Mouse (Mus musculus) kidney, embryonic 16.5 days (tissue): ENCODE data around the gene Insig1. TPM values are rescaled to one million over a fixed set of nuclear protein-coding genes. Genes with fewer than 3 reads are reported as not detected.

ENCODE experiments used
- ATAC-seq: fragments of 200-750 bp; cut with Nextera tagmentation; 2 replicates; pipeline ENCODE4 v1.8.0; 2017; ENCODE audit warnings: moderate TSS enrichment; ENCODE audit not compliant: low FRiP score, low TSS enrichment
- H3K27ac ChIP-seq: fragments of 300-500 bp; sonication (generic); 2 replicates; pipeline ENCODE4 v1.5.1; 2014; ENCODE audit warnings: low read length
- H3K27me3 ChIP-seq: fragments of 300-500 bp; sonication (generic); 2 replicates; pipeline ENCODE4 v1.6.1; 2014; ENCODE audit warnings: low read length, control low read depth, mixed read lengths; ENCODE audit not compliant: insufficient read depth
- H3K36me3 ChIP-seq: fragments of 300-500 bp; sonication (generic); 2 replicates; pipeline ENCODE4 v1.6.1; 2014; ENCODE audit warnings: low read length, control low read depth, mixed read lengths; ENCODE audit not compliant: insufficient read depth
- H3K4me1 ChIP-seq: fragments of 300-500 bp; sonication (generic); 2 replicates; pipeline ENCODE4 v1.6.1; 2014; ENCODE audit warnings: low read length, control low read depth, mixed read lengths; ENCODE audit not compliant: insufficient read depth
- H3K4me2 ChIP-seq: fragments of 300-500 bp; sonication (generic); replicated peaks from 2 replicates; pipeline ENCODE4 v1.6.1; 2014; ENCODE audit warnings: low read depth, low read length
- H3K4me3 ChIP-seq: fragments of 300-500 bp; sonication (generic); 2 replicates; pipeline ENCODE4 v1.5.1; 2014; ENCODE audit warnings: mild to moderate bottlenecking, low read length
- H3K9ac ChIP-seq: fragments of 300-500 bp; sonication (generic); replicated peaks from 2 replicates; pipeline ENCODE4 v1.6.1; 2014; ENCODE audit warnings: low read length
- H3K9me3 ChIP-seq: fragments of 300-500 bp; sonication (generic); 2 replicates; pipeline ENCODE4 v1.6.1; 2016; ENCODE audit warnings: low read length, control low read depth
- WGBS: fragments of 180-500 bp; shearing (Covaris S2); extraction: QIAGEN DNeasy Blood & Tissue Kit; methylation state at CpG from one replicate; pipeline ENCODE4 v1.1.7; 2014; 5-methylcytosine and 5-hydroxymethylcytosine counted together
- polyA plus RNA-seq: library from polyadenylated mRNA; unstranded; fragments of >200 nt; fragmentation: Nextera tagmentation; extraction: Ambion mirVana; gene quantifications from 2 replicates; pipeline ENCODE4 v1.2.1, GENCODE M21; 2015

The Insig1 gene
- polyA plus RNA-seq, 1 experiment from 2014 or later: 40.2 TPM

DNA sequence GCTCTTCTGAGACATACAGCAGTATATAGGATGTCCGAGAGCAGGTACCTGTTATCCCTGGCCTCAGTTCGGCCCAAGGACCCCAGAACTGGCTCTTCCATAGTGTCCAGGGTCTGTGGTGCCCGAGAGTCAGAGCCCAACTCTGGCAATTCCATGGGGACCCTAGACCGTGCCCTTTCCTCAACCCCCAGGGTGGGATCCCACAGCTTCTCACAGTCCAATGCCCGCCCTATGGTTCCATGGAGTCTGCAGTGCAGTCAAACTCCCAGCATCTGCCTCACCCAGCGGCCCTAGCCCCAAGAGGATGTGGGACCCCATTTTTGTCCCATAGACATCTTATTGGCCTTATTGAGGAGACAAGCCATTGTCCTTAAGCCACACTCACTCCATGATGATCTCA, 36.8 kb downstream of the Insig1 start:
- ATAC-seq: no peak
- 89% methylated on average over 6 of the region's 6 CpGs for WGBS
- no peak overlapping the region for H3K27ac ChIP-seq
- H3K36me3 ChIP-seq: no peaks in the 10 kb centered on the region
- H3K9ac ChIP-seq: no peak overlapping the region
- no peaks in the 10 kb centered on the region for H3K4me1 ChIP-seq
- no peak overlapping the region for H3K4me3 ChIP-seq
- H3K9me3 ChIP-seq: peaks cover 5% of the 10 kb centered on the region; the same call in 1 of the 2 replicates
- H3K4me2 ChIP-seq: no peak overlapping the region
- H3K27me3 ChIP-seq: no peaks in the 10 kb centered on the region; the same call in 1 of the 2 replicates

DNA sequence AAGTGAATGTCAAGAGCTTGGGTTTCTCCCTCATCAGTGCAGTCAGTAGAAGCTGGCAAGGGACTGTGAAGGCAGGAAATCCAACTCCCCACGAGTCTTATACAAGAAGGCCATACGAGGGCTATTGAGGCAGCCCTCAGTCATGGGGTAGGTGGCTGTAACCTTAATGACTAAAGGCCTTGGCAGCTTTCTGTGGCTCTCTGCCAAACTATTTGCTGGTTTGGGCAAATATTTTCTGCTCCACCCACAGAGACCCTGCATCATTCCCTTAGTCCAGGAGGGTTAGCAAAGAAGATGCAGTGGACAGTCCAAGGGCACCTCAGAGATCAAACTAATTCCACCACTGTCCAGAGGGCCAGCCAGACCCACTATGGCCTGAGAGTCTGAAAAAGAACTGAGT, 39.7 kb downstream of the Insig1 start:
- H3K27me3 ChIP-seq: no peaks in the 10 kb centered on the region; the same call in 1 of the 2 replicates
- peaks cover 4% of the 10 kb centered on the region; the same call in 1 of the 2 replicates for H3K9me3 ChIP-seq
- no peak overlapping the region for H3K9ac ChIP-seq
- no peak overlapping the region for H3K4me2 ChIP-seq
- no peaks in the 10 kb centered on the region for H3K4me1 ChIP-seq
- 40% methylated on average over 2 of the region's 2 CpGs for WGBS
- ATAC-seq: no peak
- no peaks in the 10 kb centered on the region for H3K36me3 ChIP-seq
- no peak overlapping the region for H3K4me3 ChIP-seq
- H3K27ac ChIP-seq: no peak overlapping the region

DNA sequence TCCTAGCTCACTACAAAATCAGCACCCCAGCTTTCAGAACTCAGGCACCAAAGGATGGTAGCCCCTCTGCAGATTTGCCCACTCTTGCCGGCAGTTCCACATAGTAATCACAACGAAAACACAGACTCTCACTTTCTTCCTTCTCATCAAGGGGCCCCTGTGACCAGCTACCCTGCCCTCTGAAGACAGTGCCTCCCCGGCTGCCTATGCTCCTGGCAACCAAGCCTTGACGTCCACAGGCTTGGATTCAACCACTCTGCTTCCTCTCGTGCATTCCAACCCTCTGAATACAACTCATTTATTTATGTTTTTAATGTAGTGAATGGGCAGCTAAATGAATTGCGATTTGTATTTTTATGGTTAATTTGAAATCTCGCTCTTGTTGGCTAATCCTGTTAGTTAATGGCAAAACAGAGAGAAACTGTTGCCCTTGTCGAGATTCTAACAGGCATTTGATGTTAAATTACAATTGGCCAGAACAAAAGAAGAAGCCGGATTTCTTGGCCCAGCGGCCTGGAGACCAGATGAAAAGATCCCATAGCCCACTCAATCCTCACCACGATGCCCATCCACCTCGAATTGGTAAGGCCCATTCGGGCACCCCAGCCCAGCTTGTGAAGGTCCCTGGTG, 46.2 kb downstream of the Insig1 start:
- Histone ChIP-seq H3K4me3 (no peak overlapping the region), H3K9ac (no peak overlapping the region), H3K4me2 (no peak overlapping the region), H3K27ac (no peak overlapping the region), H3K36me3 (no peaks in the 10 kb centered on the region), H3K9me3 (no peaks in the 10 kb centered on the region), H3K4me1 (no peaks in the 10 kb centered on the region), H3K27me3 (peaks cover 59% of the 10 kb centered on the region)
- no peak for ATAC-seq
- WGBS: 7% methylated on average over 13 of the region's 13 CpGs

DNA sequence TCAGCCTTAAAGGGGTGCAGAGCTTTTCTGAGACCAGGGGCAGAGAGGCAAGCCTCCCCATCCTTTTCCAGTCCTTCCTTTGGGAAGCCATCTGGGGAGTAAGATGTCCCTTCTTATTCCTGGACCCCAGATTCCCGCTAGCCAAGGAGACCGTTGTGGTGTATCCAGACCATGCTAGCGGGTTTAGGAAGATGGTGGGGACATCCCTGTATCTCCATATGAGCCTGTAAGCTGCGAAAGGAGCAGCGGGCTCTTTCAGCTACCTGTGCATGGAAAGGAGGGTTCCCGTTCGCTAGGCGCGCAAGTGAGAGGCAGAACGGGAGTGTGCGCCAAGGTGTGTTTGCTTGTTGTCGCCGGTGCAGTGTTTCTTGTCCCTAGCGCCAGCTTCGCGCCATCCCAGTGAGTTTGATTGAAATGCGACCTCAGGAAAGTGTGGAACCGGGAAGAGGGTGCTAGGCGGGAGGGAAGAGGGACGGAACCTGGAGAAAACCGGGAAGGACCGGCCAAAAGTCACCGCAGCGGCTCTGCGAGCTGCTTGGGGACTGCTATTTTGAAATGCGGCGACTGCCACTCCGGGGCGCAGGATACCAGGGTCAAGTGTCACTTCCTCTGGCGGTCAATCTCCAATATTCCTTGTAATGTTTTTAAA, 46.8 kb downstream of the Insig1 start:
- Histone ChIP-seq H3K27ac (no peak overlapping the region), H3K4me2 (peak overlapping the region; percentile 53), H3K4me1 (peaks cover 1% of the 10 kb centered on the region; the same call in 1 of the 2 replicates), H3K9me3 (no peaks in the 10 kb centered on the region), H3K27me3 (peaks cover 62% of the 10 kb centered on the region), H3K4me3 (peak overlapping the region; percentile 37), H3K9ac (no peak overlapping the region), H3K36me3 (no peaks in the 10 kb centered on the region)
- WGBS: 1% methylated on average over 30 of the region's 30 CpGs
- 0 out of 2 replicates have a peak, but pooled peaks have one; percentile 29 for ATAC-seq

DNA sequence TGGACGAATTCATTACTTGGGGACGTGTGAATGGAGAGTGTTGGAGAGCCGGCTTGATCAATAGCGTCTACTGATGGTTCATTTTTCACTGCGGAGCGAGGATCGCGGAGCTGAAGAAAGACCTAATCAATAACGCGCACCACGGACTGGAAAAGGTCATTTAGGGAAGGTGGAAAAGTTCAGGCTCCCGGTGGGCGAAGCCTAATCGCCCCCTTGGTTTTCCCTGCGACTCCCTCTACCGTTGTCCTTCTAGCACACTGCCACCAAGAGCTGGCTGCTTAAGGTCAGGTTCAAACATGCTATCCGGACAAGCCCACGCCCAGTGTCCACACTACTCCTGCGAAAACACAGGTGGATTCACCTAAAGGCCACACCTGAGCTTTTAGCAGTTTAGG, 47.4 kb downstream of the Insig1 start:
- Histone ChIP-seq H3K4me1 (peaks cover 5% of the 10 kb centered on the region; the same call in 1 of the 2 replicates), H3K9me3 (no peaks in the 10 kb centered on the region), H3K36me3 (no peaks in the 10 kb centered on the region), H3K27ac (no peak overlapping the region), H3K4me2 (peak overlapping the region; percentile 53), H3K9ac (no peak overlapping the region), H3K27me3 (peaks cover 68% of the 10 kb centered on the region), H3K4me3 (peak overlapping the region; percentile 37)
- no peak for ATAC-seq
- WGBS: under 1% methylated on average over 19 of the region's 19 CpGs

DNA sequence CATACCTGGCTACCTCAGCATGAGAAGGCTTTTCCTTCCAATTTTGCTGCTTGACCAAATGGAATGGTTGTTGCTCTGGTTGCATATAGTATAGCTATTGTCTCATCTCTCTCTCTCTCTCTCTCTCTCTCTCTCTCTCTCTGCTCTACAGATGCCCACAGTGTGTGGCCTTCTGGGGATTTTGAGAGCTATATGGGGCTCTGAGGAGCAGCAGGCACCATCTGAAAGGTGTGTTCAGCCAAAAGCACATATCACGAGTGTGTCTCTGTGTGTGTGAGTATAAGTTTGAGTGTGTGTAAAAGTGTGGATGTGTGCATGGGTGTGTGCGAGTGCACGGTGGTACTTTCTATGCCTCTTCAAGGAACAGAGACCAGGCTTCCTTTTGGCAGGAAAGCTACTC, 48.4 kb downstream of the Insig1 start:
- Histone ChIP-seq H3K4me2 (no peak overlapping the region), H3K4me3 (no peak overlapping the region), H3K4me1 (peaks cover 5% of the 10 kb centered on the region; the same call in 1 of the 2 replicates), H3K9me3 (no peaks in the 10 kb centered on the region), H3K9ac (no peak overlapping the region), H3K27me3 (peaks cover 78% of the 10 kb centered on the region), H3K27ac (no peak overlapping the region), H3K36me3 (no peaks in the 10 kb centered on the region)
- no peak for ATAC-seq
- 37% methylated on average over 3 of the region's 3 CpGs for WGBS

DNA sequence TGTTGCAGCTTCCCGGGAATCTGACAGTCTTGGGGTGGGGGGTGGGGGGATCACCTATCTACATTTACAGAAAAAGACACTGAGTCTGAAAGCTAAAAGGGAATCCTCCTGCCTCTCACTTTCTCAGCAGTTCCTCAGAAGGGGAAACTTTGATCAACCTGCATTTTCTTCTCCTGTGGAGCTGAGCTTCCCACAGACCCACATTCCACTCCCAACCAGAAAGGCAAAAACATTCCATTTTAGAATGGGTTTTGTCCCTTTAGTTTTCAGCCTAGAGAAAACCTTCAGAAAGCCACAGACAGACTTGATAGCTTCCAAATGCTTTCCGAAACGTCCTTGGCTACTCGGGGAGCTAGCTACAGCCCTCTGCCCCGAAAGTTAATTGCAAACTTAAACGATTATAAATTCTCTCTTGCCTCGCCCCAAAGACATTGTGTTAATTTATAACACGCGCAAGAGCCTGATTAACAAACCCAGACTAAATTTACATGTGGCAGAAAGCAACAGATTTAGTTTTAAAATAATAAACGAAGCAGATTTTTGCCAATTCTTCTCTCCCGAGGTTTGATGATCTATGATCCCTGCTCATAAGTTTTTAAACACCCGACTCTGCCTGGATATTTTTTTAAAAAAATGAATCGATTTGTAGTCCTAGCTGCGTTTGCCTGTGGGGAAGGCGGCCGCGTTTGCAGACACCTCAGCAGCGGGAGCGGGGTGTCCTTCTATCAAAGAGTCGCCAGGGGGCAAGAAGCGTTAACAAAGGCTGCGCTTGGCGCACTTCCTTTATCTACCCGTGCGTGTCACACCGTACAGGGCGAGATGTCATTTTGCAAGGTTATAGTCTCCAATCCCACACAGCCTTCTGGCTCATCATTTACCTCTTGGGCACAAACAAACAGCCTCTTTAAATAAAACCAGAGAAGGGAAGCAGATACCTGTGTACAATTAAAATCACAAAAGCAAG, 51.6 kb downstream of the Insig1 start:
- WGBS: 1% methylated on average over 27 of the region's 27 CpGs
- Histone ChIP-seq H3K4me1 (peaks cover 5% of the 10 kb centered on the region; the same call in 1 of the 2 replicates), H3K4me3 (peak overlapping the region; percentile 21; the same call in 1 of the 2 replicates), H3K27ac (no peak overlapping the region), H3K4me2 (peak overlapping the region; percentile 27; the same call in 1 of the 2 replicates), H3K9ac (no peak overlapping the region), H3K9me3 (no peaks in the 10 kb centered on the region), H3K27me3 (peaks cover 92% of the 10 kb centered on the region), H3K36me3 (no peaks in the 10 kb centered on the region)
- ATAC-seq: peak; percentile 83

DNA sequence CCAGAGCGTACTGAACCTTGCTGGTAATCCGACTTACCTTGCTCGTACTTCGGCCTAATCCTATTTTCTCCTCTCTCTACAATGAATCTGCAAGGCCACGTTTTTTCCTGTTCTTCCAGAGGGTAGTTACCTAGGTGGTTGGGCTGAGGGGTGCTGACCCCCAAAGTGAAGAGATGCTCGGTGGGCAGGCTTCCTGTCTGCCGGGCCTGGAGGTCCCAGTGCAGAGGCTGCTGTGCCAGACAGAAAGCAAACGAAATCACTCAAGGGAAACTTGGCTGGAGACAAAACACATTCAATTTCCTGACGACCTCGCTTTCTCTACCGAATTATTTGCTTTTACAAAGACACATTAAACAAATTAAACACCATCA, 52.3 kb downstream of the Insig1 start:
- no peak overlapping the region for H3K27ac ChIP-seq
- peak overlapping the region; percentile 21; the same call in 1 of the 2 replicates for H3K4me3 ChIP-seq
- WGBS: 1% methylated on average over 11 of the region's 11 CpGs
- peaks cover 92% of the 10 kb centered on the region for H3K27me3 ChIP-seq
- peak overlapping the region; percentile 27; the same call in 1 of the 2 replicates for H3K4me2 ChIP-seq
- no peak overlapping the region for H3K9ac ChIP-seq
- no peaks in the 10 kb centered on the region for H3K36me3 ChIP-seq
- no peaks in the 10 kb centered on the region for H3K9me3 ChIP-seq
- peaks cover 5% of the 10 kb centered on the region; the same call in 1 of the 2 replicates for H3K4me1 ChIP-seq
- ATAC-seq: no peak

DNA sequence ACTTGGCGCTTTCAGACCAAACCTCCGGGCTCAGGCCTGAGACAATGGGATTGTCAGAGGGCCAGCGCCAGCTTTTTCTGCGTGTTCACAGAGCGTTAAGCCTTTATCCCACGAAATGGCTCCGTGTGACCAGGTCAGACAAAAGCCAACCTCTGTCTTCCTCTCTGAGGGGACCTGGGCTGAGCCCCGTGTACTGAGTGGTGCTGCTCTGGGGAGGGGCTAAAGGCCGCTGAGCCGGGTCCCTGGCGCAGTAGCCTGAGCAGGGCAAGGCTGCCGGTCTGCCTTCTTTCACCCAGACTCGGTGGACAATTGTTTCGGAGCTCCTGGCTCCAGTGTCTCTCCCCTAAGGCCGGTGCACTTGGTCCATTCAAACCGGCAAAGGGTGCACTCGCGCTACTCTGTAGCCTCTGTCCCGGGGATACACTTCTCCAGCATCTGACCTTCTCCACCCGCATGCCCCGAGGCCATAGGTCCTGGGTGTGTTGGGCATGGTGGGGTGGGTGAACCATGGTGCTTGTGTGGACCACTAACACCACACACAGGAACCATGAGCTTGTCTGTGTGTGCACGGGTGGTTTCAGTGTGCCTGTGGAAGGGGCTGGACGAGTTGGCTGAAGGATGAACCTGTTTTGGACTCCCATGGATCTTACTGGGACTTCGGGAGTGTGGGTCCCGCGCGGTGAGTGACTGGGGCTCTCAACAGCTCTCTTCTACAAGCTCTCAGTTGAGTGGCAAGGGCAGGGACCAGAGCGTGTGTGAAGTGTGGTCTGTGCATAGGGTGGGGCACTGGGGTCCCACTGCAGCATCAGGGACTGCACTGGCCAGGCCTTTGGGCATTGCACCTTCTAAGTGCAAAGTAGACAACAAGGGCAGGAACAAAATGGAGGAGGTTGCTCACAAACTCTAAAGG, 53.4 kb downstream of the Insig1 start:
- ATAC-seq: peak; percentile 52
- Histone ChIP-seq H3K4me1 (peaks cover 5% of the 10 kb centered on the region; the same call in 1 of the 2 replicates), H3K9ac (no peak overlapping the region), H3K4me2 (no peak overlapping the region), H3K9me3 (no peaks in the 10 kb centered on the region), H3K4me3 (no peak overlapping the region), H3K27me3 (peaks cover 90% of the 10 kb centered on the region), H3K27ac (no peak overlapping the region), H3K36me3 (no peaks in the 10 kb centered on the region)
- WGBS: 4% methylated on average over 28 of the region's 28 CpGs
